Mouse (Mus musculus) Muller cell, postnatal 12 days (primary cell): ENCODE data around the gene Fanca.
"Not testable (repeated sequence)": the region's sequence is repeated elsewhere in the genome, so short reads cannot be mapped to it uniquely, and the experiment has no call there.

Experiments used
- DNase-seq: peaks from one replicate; pipeline ENCODE4 v3.0.0-alpha.2; 2015; ENCODE audit errors: inconsistent ontology term

Fanca gene

GRCm38 (mm10) chr8:123331301-123331700 lies 12.9 kb upstream of the Fanca start:
- peak; percentile 52 for DNase-seq

GRCm38 (mm10) chr8:123330701-123331100 lies 12.3 kb upstream of the Fanca start:
- DNase-seq: peak; percentile 60

DNA sequence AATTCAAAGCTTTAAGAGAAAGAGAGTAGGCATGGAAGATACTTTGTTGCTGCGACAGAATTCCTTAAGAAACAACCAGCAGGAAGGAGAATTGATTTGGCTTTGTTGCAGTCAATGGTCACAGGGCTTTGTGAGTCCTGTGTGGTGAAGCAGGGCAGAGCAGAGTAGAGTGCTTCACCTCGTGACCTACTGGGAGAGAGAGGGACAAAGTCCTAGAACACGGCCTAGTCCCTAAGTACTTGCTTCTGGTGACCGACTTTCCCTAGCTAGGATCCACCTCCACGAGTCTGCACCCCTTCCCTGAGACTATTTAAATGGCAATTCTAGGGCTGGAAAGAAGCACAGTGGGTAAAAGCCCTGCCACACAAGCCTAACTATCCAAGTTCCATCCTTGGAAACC lies 11.6 kb upstream of the Fanca start:
- no peak for DNase-seq

GRCm38 (mm10) chr8:123329350-123329749 lies 11.0 kb upstream of the Fanca start:
- DNase-seq: no peak

GRCm38 (mm10) chr8:123328552-123328951 lies 10.2 kb upstream of the Fanca start:
- DNase-seq: no peak

- DNase-seq: peak; percentile 52
Measured at GRCm38 (mm10) chr8:123319522-123320164, 1.3 kb upstream of the Fanca start.

- no peak for DNase-seq
Measured at GRCm38 (mm10) chr8:123317781-123318466, 452 bp downstream of the Fanca start.

DNA sequence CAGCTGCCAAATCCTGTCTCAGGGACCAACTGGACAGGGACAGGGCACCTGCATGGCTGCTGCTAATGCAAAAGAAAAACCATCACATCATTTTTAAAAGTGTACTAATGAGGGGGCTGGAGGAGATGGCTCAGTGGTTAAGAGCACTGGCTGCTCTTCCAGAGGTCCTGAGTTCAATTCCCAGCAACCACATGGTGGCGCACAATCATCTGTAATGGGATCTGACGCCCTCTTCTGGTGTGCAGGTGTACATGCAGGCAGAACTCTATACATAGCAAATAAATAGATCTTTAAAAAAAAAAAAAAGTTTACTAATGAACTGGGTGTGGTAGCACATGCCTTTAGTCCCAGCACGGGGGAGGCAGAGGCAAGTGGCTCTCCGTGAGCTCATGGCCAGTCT lies 9.6 kb downstream of the Fanca start:
- DNase-seq: no peak

DNA sequence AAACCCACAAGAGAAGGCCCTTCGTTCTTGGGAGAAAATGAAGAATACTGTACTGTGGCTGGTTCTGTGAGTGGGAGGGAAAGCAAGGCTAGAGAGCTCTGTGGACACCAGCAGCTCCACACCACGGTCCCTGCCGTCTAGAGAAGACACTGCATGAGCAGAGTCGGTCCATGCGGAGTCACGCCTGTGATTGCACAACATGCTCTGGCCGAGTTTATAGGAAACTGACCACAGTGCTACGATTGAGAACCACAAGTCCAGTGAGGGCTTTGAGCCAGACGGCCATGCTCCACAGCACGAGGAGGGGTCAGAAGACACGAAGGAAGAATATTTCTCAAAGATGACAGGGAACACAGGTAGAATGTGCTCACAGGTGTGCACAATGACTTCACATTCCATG lies 20.1 kb downstream of the Fanca start:
- no peak for DNase-seq

DNA sequence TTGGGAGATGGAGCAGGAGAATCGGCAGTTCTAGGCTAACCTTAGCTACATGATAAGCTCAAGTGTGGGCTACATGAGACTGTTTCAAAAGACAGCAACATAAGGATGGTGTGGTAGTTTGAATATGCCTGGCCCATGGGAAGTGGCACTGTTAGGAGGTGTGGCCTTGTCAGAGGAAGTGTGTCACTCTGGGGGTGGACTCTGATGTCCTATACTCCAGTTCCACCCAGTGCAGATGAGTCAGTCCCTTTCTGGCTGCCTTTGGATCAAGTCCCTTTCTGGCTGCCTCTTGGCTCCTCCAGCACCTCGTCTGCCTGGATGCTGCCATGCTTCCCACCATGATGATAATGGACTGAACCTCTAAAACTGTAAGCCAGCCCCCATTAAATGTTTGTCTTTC lies 25.6 kb downstream of the Fanca start:
- DNase-seq: no peak

DNA sequence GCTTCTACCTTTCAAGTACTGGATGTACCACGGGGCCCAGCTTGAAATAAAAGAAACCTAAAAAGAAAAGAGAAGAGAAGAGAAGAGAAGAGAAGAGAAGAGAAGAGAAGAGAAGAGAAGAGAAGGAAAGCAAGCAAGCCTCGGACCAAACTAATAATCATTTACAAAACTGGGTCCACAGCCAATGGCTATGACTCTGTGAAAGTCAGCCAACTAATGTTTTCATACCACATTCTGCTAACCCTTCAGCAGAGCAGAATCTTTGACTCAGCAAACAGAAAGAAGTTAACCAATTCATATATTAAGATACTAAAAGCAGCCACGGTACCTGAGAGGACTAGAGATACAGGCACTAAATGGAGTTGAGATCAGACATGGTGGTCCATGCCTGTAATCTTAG lies 26.1 kb downstream of the Fanca start:
- no peak for DNase-seq

DNA sequence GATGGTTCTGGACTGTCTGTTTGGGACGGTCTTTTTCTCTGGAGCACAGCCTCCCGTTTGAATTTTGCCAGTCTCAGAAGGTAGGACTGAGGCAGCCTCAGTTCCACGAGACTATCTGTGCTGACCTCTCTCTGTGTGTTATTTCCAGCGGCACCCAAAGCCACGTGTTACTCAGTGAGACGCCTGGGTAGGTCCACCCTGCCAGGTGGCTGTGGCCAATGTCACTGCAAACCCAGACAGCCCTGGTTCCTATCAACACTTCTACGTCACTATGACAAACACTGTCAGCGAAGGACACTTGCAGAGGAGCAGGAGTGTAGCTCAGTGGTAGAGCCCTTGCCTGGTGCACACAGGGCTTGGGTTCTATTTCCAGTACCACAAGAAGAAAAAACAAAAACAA lies 26.7 kb downstream of the Fanca start:
- no peak for DNase-seq

DNA sequence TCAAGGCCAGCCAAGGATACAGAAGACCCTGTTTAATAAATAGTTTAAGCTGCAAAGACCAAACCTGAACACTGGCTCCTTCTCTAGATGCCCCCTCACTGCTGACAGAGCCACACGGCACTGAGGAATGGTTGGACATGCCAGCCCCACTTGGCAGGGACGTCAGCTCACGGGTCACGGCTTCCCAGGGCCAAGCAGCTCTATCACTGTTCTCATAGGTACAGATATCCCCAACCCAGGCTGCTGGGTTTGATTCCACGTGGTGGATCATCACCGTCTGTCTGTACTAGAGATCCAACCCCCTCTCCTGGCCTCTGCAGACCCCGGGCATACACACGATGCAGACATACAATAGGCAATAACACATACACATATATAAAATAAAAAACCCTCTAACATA lies 27.7 kb downstream of the Fanca start:
- no peak for DNase-seq

- no peak for DNase-seq
Measured at GRCm38 (mm10) chr8:123290166-123290565, 28.2 kb downstream of the Fanca start.

- no peak for DNase-seq
Measured at GRCm38 (mm10) chr8:123287362-123287761, 31.0 kb downstream of the Fanca start.

DNA sequence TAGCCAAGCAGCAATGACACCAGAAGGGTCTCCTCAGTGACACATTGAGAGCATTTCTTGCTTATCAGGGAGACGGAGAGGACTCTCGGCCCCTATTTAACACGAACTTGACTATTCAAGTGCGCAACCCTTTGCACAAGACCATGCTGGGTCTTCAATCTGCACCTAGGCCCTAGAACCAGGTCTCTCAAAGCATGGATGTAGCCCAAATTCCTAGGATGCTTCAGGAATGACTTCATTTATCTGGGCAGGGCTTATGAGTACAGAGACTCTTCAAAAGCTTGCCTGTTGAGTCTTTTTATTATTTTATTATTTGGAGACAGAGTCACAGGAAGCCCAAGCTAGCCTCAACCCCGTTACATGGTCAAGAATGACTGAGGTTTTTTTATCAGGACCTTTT lies 33.9 kb downstream of the Fanca start:
- peak; percentile 67 for DNase-seq

DNA sequence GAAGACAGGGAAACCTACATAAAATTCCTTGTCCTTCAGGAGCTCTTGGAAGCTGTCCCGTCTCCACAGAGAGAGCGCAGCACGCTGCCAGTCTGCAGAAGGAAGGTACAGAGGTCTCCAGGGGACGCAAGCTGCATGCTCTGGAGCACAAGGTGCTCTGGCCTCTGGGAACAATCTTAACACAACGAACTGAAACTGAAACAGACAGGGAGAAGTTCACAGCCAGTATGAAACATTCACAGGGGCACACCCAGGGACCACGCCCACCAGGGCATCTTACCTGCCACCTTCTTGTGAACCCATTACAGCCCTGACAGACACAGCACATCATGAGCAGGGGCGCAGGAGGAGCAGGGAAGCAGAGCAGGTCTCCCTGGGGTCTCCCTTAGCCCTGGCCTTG lies 34.4 kb downstream of the Fanca start:
- DNase-seq: no peak

- DNase-seq: not testable (repeated sequence)
Measured at GRCm38 (mm10) chr8:123282994-123283393, 35.4 kb downstream of the Fanca start.

GRCm38 (mm10) chr8:123280302-123281094 lies 37.9 kb downstream of the Fanca start:
- DNase-seq: no peak

- DNase-seq: no peak
Measured at GRCm38 (mm10) chr8:123279828-123280227, 38.5 kb downstream of the Fanca start.

DNA sequence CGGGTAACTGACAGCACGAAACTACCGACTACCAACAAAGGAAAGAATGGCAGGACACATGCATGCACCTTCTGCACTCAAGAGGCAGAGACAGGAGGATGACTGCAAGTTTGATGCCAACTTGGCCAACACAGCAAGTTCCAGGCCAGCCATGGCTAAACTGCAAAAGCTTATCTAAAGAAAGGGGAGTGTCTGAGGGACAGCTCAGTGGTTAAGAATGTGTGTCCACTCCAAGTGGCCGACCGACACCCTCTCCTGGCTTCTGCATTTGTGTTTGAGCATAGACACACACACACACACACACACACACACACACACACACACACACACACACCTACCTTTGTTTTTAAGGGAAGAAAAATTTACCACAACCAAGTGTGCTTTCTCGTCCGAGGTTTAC lies 39.9 kb downstream of the Fanca start:
- DNase-seq: peak; percentile 26

GRCm38 (mm10) chr8:123275096-123275495 lies 43.3 kb downstream of the Fanca start:
- DNase-seq: no peak

DNA sequence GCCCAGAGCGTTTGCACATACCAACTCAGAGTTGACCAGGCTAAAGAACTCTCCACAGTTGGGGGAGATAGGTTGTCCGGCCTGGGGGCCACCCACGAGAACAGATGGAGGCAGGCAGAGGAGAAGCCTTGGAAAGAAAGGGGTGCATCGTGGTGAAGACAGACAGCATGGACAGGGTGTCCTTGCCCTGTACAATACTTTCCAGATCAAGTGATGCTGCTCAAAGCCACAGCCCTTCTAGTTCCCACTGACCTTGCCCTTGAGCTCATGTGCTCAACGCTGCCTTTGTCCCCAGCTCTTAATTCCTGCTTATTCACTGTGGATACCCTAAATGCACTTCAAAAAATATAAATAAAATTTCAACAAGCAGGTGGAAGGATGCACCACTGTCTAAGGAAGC lies 43.9 kb downstream of the Fanca start:
- no peak for DNase-seq
